Mouse (Mus musculus) MEL (cell line): ENCODE data around the gene Gnat1.

Experiments used
- CHD2 ChIP-seq: IDR thresholded peaks from 2 replicates; pipeline ENCODE4 v1.6.1; 2011; ENCODE audit warnings: low read length, improper control_type of control experiment
- CTCF ChIP-seq, 3 experiments: IDR thresholded peaks in 2 of 3; conservative IDR thresholded peaks in 1 of 3; 2 replicates each; pipeline ENCODE4 v1.5.1; 2011 to 2012; ENCODE audit warnings: low read length in 3 of 3, low read depth in 2 of 3, mild to moderate bottlenecking in 2 of 3, improper control_type of control experiment in 1 of 3, inconsistent platforms in 1 of 3, mixed read lengths in 1 of 3, moderate library complexity in 1 of 3; ENCODE audit not compliant: control insufficient read depth in 1 of 3, insufficient read depth in 1 of 3, poor library complexity in 1 of 3, severe bottlenecking in 1 of 3
- USF1 ChIP-seq: IDR thresholded peaks from 2 replicates; pipeline ENCODE4 v1.6.1; 2014; ENCODE audit warnings: low read depth, mild to moderate bottlenecking, inconsistent platforms, low read length, improper control_type of control experiment, moderate library complexity

DNA sequence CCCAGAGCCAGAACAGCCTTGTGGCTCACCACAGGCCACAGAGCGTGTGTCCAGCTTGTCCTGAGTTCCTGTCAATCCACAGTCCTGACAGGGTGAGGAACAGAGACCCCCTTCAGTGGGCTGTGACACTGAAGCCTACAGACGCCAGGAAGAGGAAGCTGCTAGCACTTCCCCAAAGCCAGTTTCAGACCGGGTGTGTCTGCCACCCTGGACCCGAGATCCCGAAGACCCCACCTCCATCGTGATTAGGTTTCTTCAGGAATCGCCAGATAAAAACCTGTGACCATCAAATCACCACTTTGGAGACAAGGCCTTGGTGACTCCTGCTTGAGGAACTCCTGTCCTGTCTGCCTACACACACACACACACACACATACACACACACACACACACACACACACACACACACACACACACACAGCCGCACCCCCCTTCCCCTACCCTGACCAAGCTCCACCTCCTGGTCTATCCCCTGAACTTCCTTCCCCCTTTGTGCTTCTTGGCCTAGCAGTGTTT lies 39.2 kb downstream of the Gnat1 start:
- TF ChIP-seq USF1 (no peak), CHD2 (no peak), CTCF (IDR thresholded peaks at IDR 0.05 in 2 of 3, conservative IDR thresholded peaks at IDR 0.05 in 1 of 3; ENCODE audit: control insufficient read depth in 1 of 3, insufficient read depth in 1 of 3, low read depth in 2 of 3, low read length in 3 of 3, poor library complexity in 1 of 3, severe bottlenecking in 1 of 3) (no peak)
